Mouse (Mus musculus) kidney, postnatal 25 days (tissue): ENCODE results near the gene Plppr2.

ENCODE experiments used
- DNase-seq, 2 experiments: peaks; one replicate each; pipeline ENCODE4 v3.0.0; 2021; ENCODE audit warnings: mixed read lengths in 2 of 2

Gene Plppr2

GRCm38 (mm10) chr9:21936692-21937570 is at the start of gene Plppr2:
Plppr2 (plus strand) TSS chr9:21937033.
- DNase-seq: peak; percentile 98

GRCm38 (mm10) chr9:21889229-21889628 is 47.6 kb upstream of the Plppr2 start:
- DNase-seq: peak; percentile 21 to 49

GRCm38 (mm10) chr9:21901223-21901820 is 35.5 kb upstream of the Plppr2 start:
- peak; percentile 74 to 76 for DNase-seq

- no peak for DNase-seq
Observed at GRCm38 (mm10) chr9:21904031-21904430, 32.8 kb upstream of the Plppr2 start.

DNA sequence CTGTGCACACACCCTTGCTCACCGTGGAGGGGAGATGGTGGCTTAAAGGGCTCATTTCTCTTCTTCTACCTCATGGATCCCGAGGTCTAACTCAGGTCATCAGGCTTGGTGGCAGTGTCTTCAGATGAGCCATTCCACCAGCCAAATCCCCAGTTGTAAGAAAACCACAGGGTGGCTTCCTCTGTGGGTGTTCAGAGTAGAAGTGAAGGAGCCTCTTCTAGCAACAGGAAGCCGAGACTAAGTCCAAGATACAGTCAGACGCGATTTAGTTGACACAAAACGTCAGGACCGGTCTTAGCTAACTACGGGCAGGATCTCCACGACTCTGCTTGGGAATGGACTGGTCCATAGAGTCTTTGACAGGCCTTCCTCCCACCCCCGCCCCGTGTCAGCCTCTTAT is 28.6 kb upstream of the Plppr2 start:
- DNase-seq: no peak

DNA sequence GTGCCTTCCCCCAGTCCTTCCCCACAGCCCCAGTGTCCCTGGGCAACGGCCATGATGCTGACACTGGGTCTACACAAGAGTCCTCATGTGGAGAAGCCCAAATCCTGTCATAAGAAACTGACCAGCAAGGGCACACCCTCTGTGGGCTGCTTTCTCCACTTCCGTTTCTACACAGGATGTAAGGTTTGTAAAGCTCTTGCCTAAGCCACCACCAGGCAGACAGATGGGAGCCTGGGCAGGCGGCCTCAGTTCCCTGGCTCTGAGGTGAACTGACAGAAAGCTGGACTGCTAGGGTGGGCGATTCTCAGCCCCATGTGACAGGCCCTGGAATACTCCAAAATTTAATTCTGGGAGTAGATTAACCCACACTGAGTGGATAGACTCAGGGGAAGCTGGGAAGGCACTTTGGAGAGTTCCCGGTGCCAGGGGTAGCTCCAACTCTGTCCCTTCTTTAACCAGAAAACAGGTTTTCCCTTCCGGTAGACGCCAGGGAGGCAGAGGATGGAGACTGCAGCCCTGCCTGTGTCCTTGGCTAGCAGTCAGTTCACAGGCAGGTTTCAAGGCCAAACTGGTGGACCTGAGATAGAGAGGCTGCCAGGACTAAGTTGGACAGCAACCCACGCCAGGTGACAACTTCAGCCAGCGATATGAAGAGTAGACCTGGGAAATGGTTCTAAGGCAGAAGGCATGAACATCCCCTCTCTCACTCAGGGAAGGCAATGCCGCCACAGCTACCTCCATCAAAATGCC is 27.2 kb upstream of the Plppr2 start:
- DNase-seq: no peak

- DNase-seq: no peak
Observed at GRCm38 (mm10) chr9:21916851-21917492, 19.9 kb upstream of the Plppr2 start.

DNA sequence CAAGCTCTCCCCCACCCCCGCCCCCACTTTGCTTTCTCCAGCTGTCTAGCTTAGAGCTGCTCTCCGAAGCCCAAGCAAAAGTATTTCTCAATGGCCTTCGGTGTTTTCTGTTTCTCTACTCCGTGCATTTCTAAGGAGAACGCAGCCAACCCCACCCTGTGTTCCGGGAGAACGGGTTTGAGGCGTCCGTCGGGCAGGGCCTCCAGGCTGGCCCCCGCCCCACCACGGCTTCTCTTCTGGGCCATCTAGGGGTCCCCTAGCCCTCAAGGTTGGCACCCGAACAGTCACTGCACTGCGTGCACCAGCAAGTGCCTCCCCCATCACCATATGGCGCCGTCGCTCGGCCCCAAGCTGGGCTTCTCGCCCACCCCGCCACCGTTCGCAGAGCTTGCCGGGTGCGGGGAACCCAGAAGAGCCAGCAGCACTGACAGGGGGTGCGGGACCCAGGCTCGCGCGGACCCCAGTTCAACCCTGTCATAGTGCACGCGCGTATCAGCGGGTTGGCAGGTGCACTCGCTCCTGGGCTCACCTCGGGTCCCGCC is 19.3 kb upstream of the Plppr2 start:
- DNase-seq: peak in 1 of 2 experiments; percentile 50

DNA sequence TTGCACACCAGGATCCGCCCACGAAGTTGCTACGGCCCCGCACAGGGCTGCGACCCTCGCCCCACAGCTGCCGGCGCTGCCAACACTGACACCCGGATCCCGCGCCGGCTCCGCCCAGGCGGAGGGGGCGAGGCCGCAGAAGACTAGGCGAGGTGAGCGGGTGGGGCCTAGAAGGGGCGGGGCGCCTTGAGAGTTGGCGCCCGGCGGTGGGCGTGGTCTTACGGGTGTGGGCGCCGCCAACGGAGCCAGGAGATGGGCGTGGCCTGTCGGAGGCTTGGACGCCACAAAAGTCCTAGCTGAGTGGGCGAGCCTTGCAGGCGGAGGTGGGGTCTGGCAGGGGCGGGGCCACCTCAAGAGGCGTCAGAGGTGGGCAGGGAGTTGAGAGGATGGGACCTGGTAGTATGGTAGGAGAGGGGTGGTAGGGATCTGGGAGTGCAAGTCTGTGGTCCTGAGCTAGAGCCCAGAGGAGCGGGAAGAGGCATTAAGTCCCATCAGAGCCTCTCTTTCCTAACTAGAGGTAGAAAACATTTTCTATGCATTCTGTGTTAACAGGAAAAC is 18.7 kb upstream of the Plppr2 start, which contains the start of gene Rab3d:
TSS of gene Rab3d (minus strand) at position 158 of the 558 bp plus-strand sequence.
- peak; percentile 98 for DNase-seq

GRCm38 (mm10) chr9:21918692-21919384 is 18.0 kb upstream of the Plppr2 start:
- DNase-seq: no peak

- DNase-seq: no peak
Observed at GRCm38 (mm10) chr9:21923036-21923435, 13.8 kb upstream of the Plppr2 start.

GRCm38 (mm10) chr9:21923490-21924098 is 13.2 kb upstream of the Plppr2 start:
- DNase-seq: no peak

- DNase-seq: peak; percentile 94
Observed at GRCm38 (mm10) chr9:21924099-21924493, 12.7 kb upstream of the Plppr2 start.

- no peak for DNase-seq
Observed at GRCm38 (mm10) chr9:21925034-21925433, 11.8 kb upstream of the Plppr2 start.

- DNase-seq: no peak
Observed at GRCm38 (mm10) chr9:21925506-21925905, 11.3 kb upstream of the Plppr2 start.

GRCm38 (mm10) chr9:21926155-21926554 is 10.7 kb upstream of the Plppr2 start:
- peak; percentile 52 to 69 for DNase-seq

- peak in 1 of 2 experiments; percentile 21 for DNase-seq
Observed at GRCm38 (mm10) chr9:21926784-21927183, 10.0 kb upstream of the Plppr2 start.

DNA sequence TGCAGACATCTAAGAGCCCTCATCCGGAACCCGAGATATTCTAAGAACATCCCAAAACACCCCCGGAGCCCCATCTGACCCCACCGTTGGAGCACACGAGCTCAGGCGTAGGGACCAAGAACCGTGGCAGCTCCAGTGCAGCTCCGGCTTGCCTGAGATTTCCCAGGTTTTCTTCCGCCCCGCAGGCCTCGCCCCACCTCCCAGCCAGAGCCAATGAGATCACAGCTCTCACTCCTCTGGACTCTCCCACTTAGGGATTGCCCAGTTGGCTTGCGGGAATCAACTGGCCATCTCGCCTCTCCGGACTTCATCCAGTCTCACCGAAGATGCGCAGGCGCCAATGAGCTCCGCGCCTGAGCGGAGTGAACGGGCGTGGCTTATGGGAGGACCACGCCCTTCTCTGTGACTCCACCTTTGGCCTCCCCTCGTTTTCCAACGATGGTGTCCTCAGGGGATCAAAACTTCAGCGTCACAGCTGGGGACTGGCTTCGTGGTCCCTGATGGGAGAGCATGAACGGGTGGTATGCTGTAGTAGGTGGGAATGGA is 9.6 kb upstream of the Plppr2 start, which contains the start of the genes Ccdc159 and Tmem205:
TSS of gene Ccdc159 (plus strand) at position 264 of the 546 bp plus-strand sequence.
TSS of gene Tmem205 (minus strand) at position 349 of the 546 bp plus-strand sequence.
- DNase-seq: peak; percentile 94 to 99

GRCm38 (mm10) chr9:21929208-21929607 is 7.6 kb upstream of the Plppr2 start:
- no peak for DNase-seq

DNA sequence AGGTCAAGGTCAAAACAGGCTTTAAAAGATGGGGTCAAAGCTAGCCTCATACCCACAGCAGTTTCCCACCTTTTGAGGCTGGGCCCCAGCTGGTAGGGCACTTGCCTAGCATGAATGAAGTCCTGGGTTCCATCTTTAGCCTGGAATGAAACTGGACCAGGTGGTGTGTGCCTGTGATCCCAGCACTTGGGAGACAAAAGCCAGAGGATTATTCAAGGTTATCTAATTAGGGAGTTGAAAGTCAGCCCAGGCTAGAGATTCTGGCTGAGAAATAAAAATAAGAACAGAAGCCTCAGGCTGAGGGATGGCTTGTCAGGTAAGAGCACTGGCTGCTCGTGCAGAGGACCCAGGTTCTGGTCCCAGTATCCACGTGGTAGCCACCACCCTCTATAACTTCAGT is 4.8 kb upstream of the Plppr2 start:
- DNase-seq: no peak
